Mouse (Mus musculus) spleen, adult 2 months (tissue): ENCODE results near the gene 4930558C23Rik. TPM values are rescaled to one million over a fixed set of nuclear protein-coding genes. Genes with fewer than 3 reads are reported as not detected.
"Not testable (repeated sequence)": the region's sequence is repeated elsewhere in the genome, so short reads cannot be mapped to it uniquely, and the experiment has no call there.

Source experiments
- DNase-seq, 2 experiments: peaks; one replicate each; pipeline versions ENCODE4 v3.0.0 to v3.0.0-alpha.2; 2012 to 2021; ENCODE audit warnings: low spot score in 2 of 2, low read depth in 1 of 2
- H3K27ac ChIP-seq: fragments of 200-500 bp; 2 replicates; pipeline ENCODE4 v1.5.1; 2012; ENCODE audit warnings: low read length, inconsistent platforms; ENCODE audit not compliant: insufficient read depth
- H3K27me3 ChIP-seq: fragments of 200-500 bp; 2 replicates; pipeline ENCODE4 v1.6.1; 2012; ENCODE audit warnings: mild to moderate bottlenecking, moderate library complexity, low read length, inconsistent platforms; ENCODE audit not compliant: control insufficient read depth, insufficient read depth
- H3K36me3 ChIP-seq: fragments of 200-500 bp; 2 replicates; pipeline ENCODE4 v1.6.1; 2012; ENCODE audit warnings: mild to moderate bottlenecking, low read length, inconsistent platforms; ENCODE audit not compliant: control insufficient read depth, insufficient read depth
- H3K4me1 ChIP-seq: fragments of 200-500 bp; 2 replicates; pipeline ENCODE4 v1.6.1; 2011; ENCODE audit warnings: inconsistent platforms; ENCODE audit not compliant: control insufficient read depth, insufficient read depth, insufficient read length
- H3K4me3 ChIP-seq: fragments of 200-500 bp; 2 replicates; pipeline ENCODE4 v1.5.1; 2011; ENCODE audit warnings: mild to moderate bottlenecking, inconsistent platforms; ENCODE audit not compliant: insufficient read depth, insufficient read length; ENCODE audit errors: extremely low read depth
- CTCF ChIP-seq: fragments of 200-500 bp; IDR thresholded peaks from 2 replicates; pipeline ENCODE4 v1.5.1; 2011; ENCODE audit warnings: mild to moderate bottlenecking, inconsistent platforms; ENCODE audit not compliant: insufficient read depth, insufficient read length, insufficient replicate concordance; ENCODE audit errors: extremely low read depth
- POLR2A ChIP-seq: fragments of 200-500 bp; IDR thresholded peaks from 2 replicates; pipeline ENCODE4 v1.6.1; 2011; ENCODE audit warnings: low read depth, low read length, inconsistent platforms
- WGBS: fragments of 180-500 bp; shearing (Covaris S2); methylation state at CpG from one replicate; pipeline ENCODE4 v1.1.7; 2018; 5-methylcytosine and 5-hydroxymethylcytosine counted together
- polyA plus RNA-seq: library from polyadenylated mRNA; depleted of rRNA; stranded (reverse); fragments of >200 nt; gene quantifications from 2 replicates; pipeline ENCODE4 v1.2.3, GENCODE M21; 2012; rRNA removed

The 4930558C23Rik gene
- polyA plus RNA-seq, 1 experiment = not detected

- H3K36me3 ChIP-seq = peaks cover 27% of the 10 kb centered on the region
Measured at GRCm38 (mm10) chr3:95346454-95346853, 56.2 kb downstream of the 4930558C23Rik start.

GRCm38 (mm10) chr3:95343356-95344000 is 59.2 kb downstream of the 4930558C23Rik start:
- H3K27me3 ChIP-seq, H3K27ac ChIP-seq, H3K4me1 ChIP-seq, H3K4me3 ChIP-seq, DNase-seq: not testable (repeated sequence)
- peaks cover 46% of the 10 kb centered on the region for H3K36me3 ChIP-seq
- WGBS = 91% methylated on average over 9 of the region's 9 CpGs

More at GRCm38 (mm10) chr3:95346454-95346853, 56.2 kb downstream of the 4930558C23Rik start:
- H3K27me3 ChIP-seq = no peaks in the 10 kb centered on the region
- no peak overlapping the region for H3K4me3 ChIP-seq
- H3K4me1 ChIP-seq = no peaks in the 10 kb centered on the region
- TF ChIP-seq CTCF (no peak), POLR2A (no peak)
- no peak overlapping the region for H3K27ac ChIP-seq
- WGBS = 97% methylated on average over 7 of the region's 7 CpGs
- no peak for DNase-seq

GRCm38 (mm10) chr3:95338251-95338650 is 64.4 kb downstream of the 4930558C23Rik start:
- WGBS = 94% methylated on average over 4 of the region's 4 CpGs
- H3K4me3 ChIP-seq = no peak overlapping the region

GRCm38 (mm10) chr3:95337345-95337744 is 65.3 kb downstream of the 4930558C23Rik start:
- Histone ChIP-seq H3K4me1 (no peaks in the 10 kb centered on the region), H3K27ac (no peak overlapping the region), H3K4me3 (no peak overlapping the region), H3K27me3 (no peaks in the 10 kb centered on the region), H3K36me3 (peaks cover 39% of the 10 kb centered on the region)
- DNase-seq = no peak
- no peak for TF ChIP-seq CTCF
- 95% methylated on average over 4 of the region's 4 CpGs for WGBS

More at GRCm38 (mm10) chr3:95338251-95338650, 64.4 kb downstream of the 4930558C23Rik start:
- TF ChIP-seq CTCF (no peak), POLR2A (no peak)
- Histone ChIP-seq H3K4me1 (no peaks in the 10 kb centered on the region), H3K27me3 (no peaks in the 10 kb centered on the region), H3K36me3 (peaks cover 42% of the 10 kb centered on the region), H3K27ac (no peak overlapping the region)
- no peak for DNase-seq

Other genes with a start within 250 kb of the 4930558C23Rik start
- gene Sema6c, start 242.4 kb downstream of the 4930558C23Rik start, polyA plus RNA-seq = 2.2 TPM in 2 replicates
- 17.0 and 17.1 TPM in 2 replicates for gene Gabpb2, start 184.9 kb downstream of the 4930558C23Rik start, polyA plus RNA-seq
- gene Cdc42se1, start 174.1 kb downstream of the 4930558C23Rik start, polyA plus RNA-seq = 91.5 and 94.1 TPM in 2 replicates
- 15.5 and 16.2 TPM in 2 replicates for gene Mllt11, start 170.7 kb downstream of the 4930558C23Rik start, polyA plus RNA-seq
- gene Gm128, start 161.2 kb downstream of the 4930558C23Rik start, polyA plus RNA-seq = 0.18 and 0.52 TPM in 2 replicates
- 0.07 TPM in 1 of 2 replicates, not detected in the other for gene Bnipl, start 151.6 kb downstream of the 4930558C23Rik start, polyA plus RNA-seq
- 44.8 and 51.0 TPM in 2 replicates for gene Mindy1, start 121.5 kb downstream of the 4930558C23Rik start, polyA plus RNA-seq
- gene Prune1, start 120.8 kb downstream of the 4930558C23Rik start, polyA plus RNA-seq = 7.7 and 8.9 TPM in 2 replicates
- 2.6 and 2.7 TPM in 2 replicates for gene Anxa9, start 95.7 kb downstream of the 4930558C23Rik start, polyA plus RNA-seq
- 95.7 and 101 TPM in 2 replicates for gene Cers2, start 88.0 kb downstream of the 4930558C23Rik start, polyA plus RNA-seq
- gene Setdb1, start 45.6 kb downstream of the 4930558C23Rik start, polyA plus RNA-seq = 9.4 and 10.4 TPM in 2 replicates
- gene Arnt, start 31.5 kb upstream of the 4930558C23Rik start, polyA plus RNA-seq = 19.5 and 20.7 TPM in 2 replicates
- gene Ctsk, start 96.4 kb upstream of the 4930558C23Rik start, polyA plus RNA-seq = 1.3 and 1.4 TPM in 2 replicates
- 81.7 and 84.6 TPM in 2 replicates for gene Ctss, start 123.9 kb upstream of the 4930558C23Rik start, polyA plus RNA-seq
- gene Hormad1, start 156.8 kb upstream of the 4930558C23Rik start, polyA plus RNA-seq = not detected in 2 replicates
- gene Golph3l, start 186.1 kb upstream of the 4930558C23Rik start, polyA plus RNA-seq = 3.3 and 3.8 TPM in 2 replicates
- 8.3 and 10.4 TPM in 2 replicates for gene Ensa, start 222.2 kb upstream of the 4930558C23Rik start, polyA plus RNA-seq